Mouse (Mus musculus): ENCODE results near the gene Olfr681. TPM values are rescaled to one million over a fixed set of nuclear protein-coding genes. Genes with fewer than 3 reads are reported as not detected.
"Not testable (repeated sequence)": the region's sequence is repeated elsewhere in the genome, so short reads cannot be mapped to it uniquely, and the experiment has no call there.

Gene Olfr681
- not detected in 2 replicates for polyA plus RNA-seq (2014; fragmentation: Nextera tagmentation; extraction: Ambion mirVana)

GRCm38 (mm10) chr7:105116536-105116935, at the start of gene Olfr681:
TSS of gene Olfr681 (plus strand) at chr7:105116836.
- no peak within 1 kb of the TSS for H3K27ac ChIP-seq (replicated peaks; ENCODE audit: low read depth, low read length)
- no peak within 1 kb of the TSS for H3K9ac ChIP-seq (replicated peaks; ENCODE audit: low read length)
- no peak for ATAC-seq (ENCODE audit: low FRiP score, low TSS enrichment)

GRCm38 (mm10) chr7:105080905-105081304, 35.7 kb upstream of the Olfr681 start, which contains the start of gene Olfr679:
TSS of gene Olfr679 (plus strand) at chr7:105081205.
- Histone ChIP-seq H3K27ac (replicated peaks; ENCODE audit: low read depth, low read length) (no peak within 1 kb of the TSS), H3K27me3 (ENCODE audit: control insufficient read depth, insufficient read depth, low read length) (no peaks in the 10 kb centered on the region), H3K4me2 (ENCODE audit: low read length) (no peak within 1 kb of the TSS), H3K36me3 (ENCODE audit: control insufficient read depth, insufficient read depth, low read length) (no peaks in the 10 kb centered on the region), H3K9me3 (ENCODE audit: control insufficient read depth, low read length) (no peaks in the 10 kb centered on the region), H3K4me3 (replicated peaks; ENCODE audit: low read depth, low read length) (no peak within 1 kb of the TSS), H3K4me1 (ENCODE audit: control insufficient read depth, insufficient read depth, low read length) (no peaks in the 10 kb centered on the region), H3K9ac (replicated peaks; ENCODE audit: low read length) (no peak within 1 kb of the TSS)
- no peak for ATAC-seq (ENCODE audit: low FRiP score, low TSS enrichment)
- no peak for DNase-seq
- 77% methylated on average over 1 of the region's 1 CpGs for WGBS

More at GRCm38 (mm10) chr7:105116536-105116935, at the start of gene Olfr681:
- no peak within 1 kb of the TSS for H3K4me3 ChIP-seq (replicated peaks; ENCODE audit: low read depth, low read length)
- no peak for DNase-seq
- H3K27me3 ChIP-seq (ENCODE audit: control insufficient read depth, insufficient read depth, low read length): no peaks in the 10 kb centered on the region
- H3K4me2 ChIP-seq (ENCODE audit: low read length): no peak within 1 kb of the TSS
- H3K4me1 ChIP-seq (ENCODE audit: control insufficient read depth, insufficient read depth, low read length): no peaks in the 10 kb centered on the region
- no peaks in the 10 kb centered on the region for H3K36me3 ChIP-seq (ENCODE audit: control insufficient read depth, insufficient read depth, low read length)
- H3K9me3 ChIP-seq (ENCODE audit: control insufficient read depth, low read length): no peaks in the 10 kb centered on the region

GRCm38 (mm10) chr7:105092717-105093116, 23.9 kb upstream of the Olfr681 start, which contains the start of gene Olfr680-ps1:
TSS of gene Olfr680-ps1 (minus strand) at chr7:105092817.
- not testable (repeated sequence) for H3K4me1 ChIP-seq (ENCODE audit: control insufficient read depth, insufficient read depth, low read length); H3K4me3 ChIP-seq (replicated peaks; ENCODE audit: low read depth, low read length); H3K9me3 ChIP-seq (ENCODE audit: control insufficient read depth, low read length); H3K4me2 ChIP-seq (ENCODE audit: low read length); DNase-seq; H3K27ac ChIP-seq (replicated peaks; ENCODE audit: low read depth, low read length); H3K27me3 ChIP-seq (ENCODE audit: control insufficient read depth, insufficient read depth, low read length); ATAC-seq (ENCODE audit: low FRiP score, low TSS enrichment); H3K9ac ChIP-seq (replicated peaks; ENCODE audit: low read length); H3K36me3 ChIP-seq (ENCODE audit: control insufficient read depth, insufficient read depth, low read length)

GRCm38 (mm10) chr7:105141275-105141674, 24.6 kb downstream of the Olfr681 start:
- H3K27me3 ChIP-seq (ENCODE audit: control insufficient read depth, insufficient read depth, low read length): no peaks in the 10 kb centered on the region
- H3K27ac ChIP-seq (replicated peaks; ENCODE audit: low read depth, low read length): no peak overlapping the region
- no peaks in the 10 kb centered on the region for H3K4me1 ChIP-seq (ENCODE audit: control insufficient read depth, insufficient read depth, low read length)
- H3K4me3 ChIP-seq (replicated peaks; ENCODE audit: low read depth, low read length): no peak overlapping the region
- 80% methylated on average over 2 of the region's 2 CpGs for WGBS
- ATAC-seq (ENCODE audit: low FRiP score, low TSS enrichment) (no peak), DNase-seq (no peak)
- H3K36me3 ChIP-seq (ENCODE audit: control insufficient read depth, insufficient read depth, low read length): no peaks in the 10 kb centered on the region
- no peak overlapping the region for H3K9ac ChIP-seq (replicated peaks; ENCODE audit: low read length)
- H3K9me3 ChIP-seq (ENCODE audit: control insufficient read depth, low read length): no peaks in the 10 kb centered on the region
- no peak overlapping the region for H3K4me2 ChIP-seq (ENCODE audit: low read length)

GRCm38 (mm10) chr7:105146912-105147311, 30.3 kb downstream of the Olfr681 start, which contains the start of gene Olfr683:
TSS of gene Olfr683 (minus strand) at chr7:105147012.
- H3K4me2 ChIP-seq (ENCODE audit: low read length): no peak within 1 kb of the TSS
- no peak within 1 kb of the TSS for H3K27ac ChIP-seq (replicated peaks; ENCODE audit: low read depth, low read length)
- H3K36me3 ChIP-seq (ENCODE audit: control insufficient read depth, insufficient read depth, low read length): no peaks in the 10 kb centered on the region
- no peaks in the 10 kb centered on the region for H3K9me3 ChIP-seq (ENCODE audit: control insufficient read depth, low read length)
- 64% methylated on average over 1 of the region's 1 CpGs for WGBS
- H3K4me1 ChIP-seq (ENCODE audit: control insufficient read depth, insufficient read depth, low read length): no peaks in the 10 kb centered on the region
- H3K9ac ChIP-seq (replicated peaks; ENCODE audit: low read length): no peak within 1 kb of the TSS
- DNase-seq (no peak), ATAC-seq (ENCODE audit: low FRiP score, low TSS enrichment) (no peak)
- no peaks in the 10 kb centered on the region for H3K27me3 ChIP-seq (ENCODE audit: control insufficient read depth, insufficient read depth, low read length)
- H3K4me3 ChIP-seq (replicated peaks; ENCODE audit: low read depth, low read length): no peak within 1 kb of the TSS

- Histone ChIP-seq H3K27ac (replicated peaks; ENCODE audit: low read depth, low read length) (no peak within 1 kb of the TSS), H3K36me3 (ENCODE audit: control insufficient read depth, insufficient read depth, low read length) (no peaks in the 10 kb centered on the region), H3K9me3 (ENCODE audit: control insufficient read depth, low read length) (no peaks in the 10 kb centered on the region), H3K27me3 (ENCODE audit: control insufficient read depth, insufficient read depth, low read length) (no peaks in the 10 kb centered on the region), H3K4me3 (replicated peaks; ENCODE audit: low read depth, low read length) (no peak within 1 kb of the TSS), H3K9ac (replicated peaks; ENCODE audit: low read length) (no peak within 1 kb of the TSS), H3K4me2 (ENCODE audit: low read length) (no peak within 1 kb of the TSS), H3K4me1 (ENCODE audit: control insufficient read depth, insufficient read depth, low read length) (no peaks in the 10 kb centered on the region)
- DNase-seq: no peak
- 75% methylated on average over 1 of the region's 1 CpGs for WGBS
- ATAC-seq (ENCODE audit: low FRiP score, low TSS enrichment): no peak
Observed at GRCm38 (mm10) chr7:105163553-105163952, 46.9 kb downstream of the Olfr681 start, which contains the start of gene Olfr684. TSS of gene Olfr684 (minus strand) at chr7:105163653.

GRCm38 (mm10) chr7:105170773-105171172, 54.1 kb downstream of the Olfr681 start:
- no peaks in the 10 kb centered on the region for H3K36me3 ChIP-seq (ENCODE audit: control insufficient read depth, insufficient read depth, low read length)
- H3K9ac ChIP-seq (replicated peaks; ENCODE audit: low read length): no peak overlapping the region
- no peaks in the 10 kb centered on the region for H3K27me3 ChIP-seq (ENCODE audit: control insufficient read depth, insufficient read depth, low read length)
- ATAC-seq (ENCODE audit: low FRiP score, low TSS enrichment) (no peak), DNase-seq (peak; percentile 61)
- H3K4me3 ChIP-seq (replicated peaks; ENCODE audit: low read depth, low read length): no peak overlapping the region
- 57% methylated on average over 4 of the region's 4 CpGs for WGBS
- no peaks in the 10 kb centered on the region for H3K9me3 ChIP-seq (ENCODE audit: control insufficient read depth, low read length)
- no peak overlapping the region for H3K27ac ChIP-seq (replicated peaks; ENCODE audit: low read depth, low read length)
- no peaks in the 10 kb centered on the region for H3K4me1 ChIP-seq (ENCODE audit: control insufficient read depth, insufficient read depth, low read length)
- H3K4me2 ChIP-seq (ENCODE audit: low read length): no peak overlapping the region

Other genes with a start within 250 kb of the Olfr681 start
- gene Olfr665, start 238.8 kb upstream of the Olfr681 start, polyA plus RNA-seq (2014; fragmentation: Nextera tagmentation; extraction: Ambion mirVana): not detected in 2 replicates
- gene Olfr666, start 220.9 kb upstream of the Olfr681 start, polyA plus RNA-seq (2014; fragmentation: Nextera tagmentation; extraction: Ambion mirVana): not detected in 2 replicates
- not detected in 2 replicates for gene Olfr667, start 195.4 kb upstream of the Olfr681 start, polyA plus RNA-seq (2014; fragmentation: Nextera tagmentation; extraction: Ambion mirVana)
- gene Olfr668, start 188.8 kb upstream of the Olfr681 start, polyA plus RNA-seq (2014; fragmentation: Nextera tagmentation; extraction: Ambion mirVana): not detected in 2 replicates
- gene Olfr669, start 182.6 kb upstream of the Olfr681 start, polyA plus RNA-seq (2014; fragmentation: Nextera tagmentation; extraction: Ambion mirVana): not detected in 2 replicates
- not detected in 2 replicates for gene Olfr670, start 154.2 kb upstream of the Olfr681 start, polyA plus RNA-seq (2014; fragmentation: Nextera tagmentation; extraction: Ambion mirVana)
- not detected in 2 replicates for gene Olfr671, start 137.7 kb upstream of the Olfr681 start, polyA plus RNA-seq (2014; fragmentation: Nextera tagmentation; extraction: Ambion mirVana)
- gene Olfr672, start 114.8 kb upstream of the Olfr681 start, polyA plus RNA-seq (2014; fragmentation: Nextera tagmentation; extraction: Ambion mirVana): not detected in 2 replicates
- not detected in 2 replicates for gene Olfr675, start 88.4 kb upstream of the Olfr681 start, polyA plus RNA-seq (2014; fragmentation: Nextera tagmentation; extraction: Ambion mirVana)
- gene Olfr676, start 84.1 kb upstream of the Olfr681 start, polyA plus RNA-seq (2014; fragmentation: Nextera tagmentation; extraction: Ambion mirVana): not detected in 2 replicates
- not detected in 2 replicates for gene Olfr677, start 65.5 kb upstream of the Olfr681 start, polyA plus RNA-seq (2014; fragmentation: Nextera tagmentation; extraction: Ambion mirVana)
- not detected in 2 replicates for gene Olfr678, start 52.4 kb upstream of the Olfr681 start, polyA plus RNA-seq (2014; fragmentation: Nextera tagmentation; extraction: Ambion mirVana)
- not detected in 2 replicates for gene Olfr679, start 35.6 kb upstream of the Olfr681 start, polyA plus RNA-seq (2014; fragmentation: Nextera tagmentation; extraction: Ambion mirVana)
- not detected in 2 replicates for gene Olfr680-ps1, start 24.0 kb upstream of the Olfr681 start, polyA plus RNA-seq (2014; fragmentation: Nextera tagmentation; extraction: Ambion mirVana)
- gene Olfr683, start 30.2 kb downstream of the Olfr681 start, polyA plus RNA-seq (2014; fragmentation: Nextera tagmentation; extraction: Ambion mirVana): not detected in 2 replicates
- gene Olfr684, start 46.8 kb downstream of the Olfr681 start, polyA plus RNA-seq (2014; fragmentation: Nextera tagmentation; extraction: Ambion mirVana): not detected in 2 replicates
- not detected in 2 replicates for gene Olfr685, start 69.2 kb downstream of the Olfr681 start, polyA plus RNA-seq (2014; fragmentation: Nextera tagmentation; extraction: Ambion mirVana)
- not detected in 2 replicates for gene Olfr686, start 90.6 kb downstream of the Olfr681 start, polyA plus RNA-seq (2014; fragmentation: Nextera tagmentation; extraction: Ambion mirVana)
- gene Olfr688, start 171.3 kb downstream of the Olfr681 start, polyA plus RNA-seq (2014; fragmentation: Nextera tagmentation; extraction: Ambion mirVana): not detected in 2 replicates
- gene Olfr689, start 194.3 kb downstream of the Olfr681 start, polyA plus RNA-seq (2014; fragmentation: Nextera tagmentation; extraction: Ambion mirVana): 0.08 TPM in 1 of 2 replicates, not detected in the other
- not detected in 2 replicates for gene Olfr690, start 217.3 kb downstream of the Olfr681 start, polyA plus RNA-seq (2014; fragmentation: Nextera tagmentation; extraction: Ambion mirVana)
- gene Olfr691, start 225.4 kb downstream of the Olfr681 start, polyA plus RNA-seq (2014; fragmentation: Nextera tagmentation; extraction: Ambion mirVana): 0.14 and 0.69 TPM in 2 replicates